Mouse (Mus musculus) lung, adult 2 months (tissue): ENCODE data around the gene Dmc1.

Experiments used
- CTCF ChIP-seq: fragments of 200-500 bp; IDR thresholded peaks from 2 replicates; pipeline ENCODE4 v1.5.1; 2011; ENCODE audit warnings: mild to moderate bottlenecking, low read length, control low read depth; ENCODE audit not compliant: insufficient read depth
- POLR2A ChIP-seq: fragments of 200-500 bp; IDR thresholded peaks from 2 replicates; pipeline ENCODE4 v1.6.1; 2011; ENCODE audit warnings: low read depth, mild to moderate bottlenecking, control low read depth, low read length, borderline replicate concordance; ENCODE audit errors: extremely low read depth

DNA sequence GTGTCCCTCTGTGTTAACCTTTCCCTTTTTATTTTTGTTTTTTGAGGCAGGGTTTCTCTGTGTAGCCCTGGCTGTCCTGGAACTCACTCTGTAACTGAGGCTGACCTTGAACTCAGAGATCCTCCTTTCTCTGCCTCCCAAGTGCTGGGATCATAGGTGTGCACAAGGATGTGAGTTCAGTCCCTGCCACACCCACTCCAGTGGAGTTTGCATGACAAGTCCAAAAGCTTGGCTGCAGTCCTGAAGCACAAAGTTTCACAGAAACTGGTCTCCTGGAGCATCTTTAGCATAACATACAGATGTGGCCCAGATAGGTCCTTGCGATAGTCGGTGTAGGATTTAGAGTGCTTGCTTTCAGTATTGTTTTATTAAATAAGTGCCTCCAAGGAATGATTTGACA is 4.3 kb upstream of the Dmc1 start:
- no peak for TF ChIP-seq CTCF
- no peak for TF ChIP-seq POLR2A
